8 mouse cellular contexts compared by ENCODE assay signal in genomic region chr2:156142820-156143219, GRCm38 (mm10). TPM values are rescaled to one million over a fixed set of nuclear protein-coding genes. Genes with fewer than 3 reads are reported as not detected.
DNase-seq lines count a peak whose midpoint lies in the region; ATAC-seq and TF ChIP-seq lines count a peak whose summit lies in the region.

No protein-coding gene starts in this region.

- H3K4me3 ChIP-seq in kidney, embryonic 14.5 days (ENCODE audit: low read length), result peak overlapping the region; percentile 87
- no peak overlapping the region for H3K4me3 ChIP-seq in hindbrain, embryonic 16.5 days (ENCODE audit: low read length)
- H3K4me3 ChIP-seq in midbrain, embryonic 16.5 days (ENCODE audit: low read depth, low read length), result peak overlapping the region; percentile 81; the same call in 1 of the 2 replicates

- WGBS in kidney, embryonic 14.5 days, result 76% methylated on average over 2 of the region's 2 CpGs
- WGBS in hindbrain, embryonic 16.5 days, result 90% methylated on average over 2 of the region's 2 CpGs
- WGBS in midbrain, embryonic 16.5 days, result 85% methylated on average over 2 of the region's 2 CpGs

- in situ Hi-C loops in Patski (cut with MboI; ENCODE audit: low pct_unique_long_range_greater_than_20kb), result loop anchor here (5.0 to 25.0 kb wide), 3 partner anchors 136 to 306 kb away; partner anchors contain the start of genes 6430550D23Rik, Cep250, Eif6 and Ergic3

- POLR2A ChIA-PET in Patski (lab: Charles Lee), result no interaction called here

- H3K36me3 ChIP-seq in kidney, embryonic 14.5 days (ENCODE audit: control insufficient read depth, insufficient read depth, low read length), result peaks cover 17% of the 10 kb centered on the region
- H3K36me3 ChIP-seq in hindbrain, embryonic 16.5 days (ENCODE audit: control insufficient read depth, insufficient read depth, low read length), result peaks cover 4% of the 10 kb centered on the region
- H3K36me3 ChIP-seq in midbrain, embryonic 16.5 days (ENCODE audit: control insufficient read depth, insufficient read depth, low read length), result peaks cover 10% of the 10 kb centered on the region; the same call in 1 of the 2 replicates

- TF ChIP-seq CTCF in Patski (IDR thresholded peaks at IDR 0.05), result peak; percentile 61

- H3K4me2 ChIP-seq in kidney, embryonic 14.5 days (replicated peaks; ENCODE audit: low read depth, low read length), result peak overlapping the region; percentile 75
- peak overlapping the region; percentile 60 for H3K4me2 ChIP-seq in hindbrain, embryonic 16.5 days (ENCODE audit: low read length)
- peak overlapping the region; percentile 67 for H3K4me2 ChIP-seq in midbrain, embryonic 16.5 days (ENCODE audit: low read length)

- H3K4me1 ChIP-seq in kidney, embryonic 14.5 days (ENCODE audit: control insufficient read depth, insufficient read depth, low read length), result peaks cover 15% of the 10 kb centered on the region
- peaks cover 12% of the 10 kb centered on the region for H3K4me1 ChIP-seq in hindbrain, embryonic 16.5 days (ENCODE audit: control insufficient read depth, insufficient read depth, low read depth, low read length)
- H3K4me1 ChIP-seq in midbrain, embryonic 16.5 days (ENCODE audit: control insufficient read depth, insufficient read depth, low read length), result peaks cover 13% of the 10 kb centered on the region

- no peak overlapping the region; the same call in 1 of the 2 replicates for H3K27ac ChIP-seq in kidney, embryonic 14.5 days (ENCODE audit: low read depth, low read length)
- H3K27ac ChIP-seq in hindbrain, embryonic 16.5 days (ENCODE audit: low read depth, low read length), result no peak overlapping the region
- H3K27ac ChIP-seq in midbrain, embryonic 16.5 days (ENCODE audit: low read length), result peak overlapping the region; percentile 93

- DNase-seq in kidney, adult 8-10 months, result no peak
- DNase-seq in Patski (ENCODE audit: low read depth, low spot score), result no peak
- no peak for DNase-seq in right cerebral cortex, adult 2 months (ENCODE audit: low spot score in 2 of 2)
- no peak for DNase-seq in kidney, postnatal 10 days
- DNase-seq in adrenal gland, postnatal 25 days, result no peak

- H3K27me3 ChIP-seq in kidney, embryonic 14.5 days (ENCODE audit: control insufficient read depth, insufficient read depth, low read length), result no peaks in the 10 kb centered on the region
- H3K27me3 ChIP-seq in Patski, result no peaks in the 10 kb centered on the region
- H3K27me3 ChIP-seq in hindbrain, embryonic 16.5 days (replicated peaks; ENCODE audit: control insufficient read depth, insufficient read depth, low read length), result no peaks in the 10 kb centered on the region
- no peaks in the 10 kb centered on the region for H3K27me3 ChIP-seq in midbrain, embryonic 16.5 days (ENCODE audit: control insufficient read depth, insufficient read depth, low read depth, low read length)

- CTCF ChIA-PET in Patski (lab: Charles Lee), result interaction anchor here (0.9 kb wide), 1 partner anchor 11 kb away, joined by 3 read pairs; no protein-coding TSS in a partner anchor

- H3K9me3 ChIP-seq in kidney, embryonic 14.5 days (ENCODE audit: control insufficient read depth, low read length), result no peaks in the 10 kb centered on the region
- H3K9me3 ChIP-seq in hindbrain, embryonic 16.5 days (ENCODE audit: control insufficient read depth, low read length), result no peaks in the 10 kb centered on the region
- H3K9me3 ChIP-seq in midbrain, embryonic 16.5 days (replicated peaks; ENCODE audit: control insufficient read depth, low read length, poor library complexity, severe bottlenecking), result no peaks in the 10 kb centered on the region

- ATAC-seq in kidney, embryonic 14.5 days (ENCODE audit: low FRiP score, low TSS enrichment), result no peak
- no peak for ATAC-seq in Patski
- ATAC-seq in hindbrain, embryonic 16.5 days, result no peak
- ATAC-seq in midbrain, embryonic 16.5 days, result no peak

- peak overlapping the region; percentile 92; the same call in 1 of the 2 replicates for H3K9ac ChIP-seq in kidney, embryonic 14.5 days (ENCODE audit: low read depth, low read length)
- H3K9ac ChIP-seq in hindbrain, embryonic 16.5 days (ENCODE audit: low read depth, low read length), result no peak overlapping the region
- H3K9ac ChIP-seq in midbrain, embryonic 16.5 days (ENCODE audit: low read depth, low read length), result peak overlapping the region; percentile 89

RNA-seq across cellular contexts. Expression of gene Romo1, which starts 1.0 kb away (rescaled TPM):
- 417 and 550 TPM in 2 replicates for polyA plus RNA-seq in kidney, embryonic 14.5 days (2014; fragmentation: Nextera tagmentation; extraction: Ambion mirVana)
- 217 TPM for polyA plus RNA-seq in Patski (2021)
- polyA plus RNA-seq in hindbrain, embryonic 16.5 days (2015; fragmentation: Nextera tagmentation; extraction: Ambion mirVana), result 393 and 432 TPM in 2 replicates
- polyA plus RNA-seq in midbrain, embryonic 16.5 days (2015; fragmentation: Nextera tagmentation; extraction: Ambion mirVana), result 381 and 383 TPM in 2 replicates
- 259 and 329 TPM in 2 replicates for total RNA-seq in adrenal gland, postnatal 25 days (2021)

RNA-seq across cellular contexts. Expression of gene Nfs1, which starts 1.2 kb away (rescaled TPM):
- 40.8 and 44.6 TPM in 2 replicates for polyA plus RNA-seq in kidney, embryonic 14.5 days (2014; fragmentation: Nextera tagmentation; extraction: Ambion mirVana)
- polyA plus RNA-seq in Patski (2021), result 55.7 TPM
- 37.7 and 39.9 TPM in 2 replicates for polyA plus RNA-seq in hindbrain, embryonic 16.5 days (2015; fragmentation: Nextera tagmentation; extraction: Ambion mirVana)
- polyA plus RNA-seq in midbrain, embryonic 16.5 days (2015; fragmentation: Nextera tagmentation; extraction: Ambion mirVana), result 35.3 and 37.6 TPM in 2 replicates
- 93.5 and 99.3 TPM in 2 replicates for total RNA-seq in adrenal gland, postnatal 25 days (2021)

RNA-seq across cellular contexts. Expression of gene Gm28036, which starts 15.9 kb away (rescaled TPM):
- polyA plus RNA-seq in kidney, embryonic 14.5 days (2014; fragmentation: Nextera tagmentation; extraction: Ambion mirVana), result 3.4 and 13.2 TPM in 2 replicates
- 17.4 TPM for polyA plus RNA-seq in Patski (2021)
- 15.5 and 19.5 TPM in 2 replicates for polyA plus RNA-seq in hindbrain, embryonic 16.5 days (2015; fragmentation: Nextera tagmentation; extraction: Ambion mirVana)
- 21.8 and 22.3 TPM in 2 replicates for polyA plus RNA-seq in midbrain, embryonic 16.5 days (2015; fragmentation: Nextera tagmentation; extraction: Ambion mirVana)
- 17.5 and 21.0 TPM in 2 replicates for total RNA-seq in adrenal gland, postnatal 25 days (2021)

RNA-seq across cellular contexts. Expression of gene Rbm12, which starts 31.0 kb away (rescaled TPM):
- polyA plus RNA-seq in kidney, embryonic 14.5 days (2014; fragmentation: Nextera tagmentation; extraction: Ambion mirVana), result 15.5 and 37.2 TPM in 2 replicates
- polyA plus RNA-seq in Patski (2021), result 14.1 TPM
- polyA plus RNA-seq in hindbrain, embryonic 16.5 days (2015; fragmentation: Nextera tagmentation; extraction: Ambion mirVana), result 19.3 and 27.6 TPM in 2 replicates
- polyA plus RNA-seq in midbrain, embryonic 16.5 days (2015; fragmentation: Nextera tagmentation; extraction: Ambion mirVana), result 26.2 and 30.1 TPM in 2 replicates
- total RNA-seq in adrenal gland, postnatal 25 days (2021), result 23.0 and 26.1 TPM in 2 replicates

RNA-seq across cellular contexts. Expression of gene Cpne1, which starts 31.1 kb away (rescaled TPM):
- 39.6 and 57.5 TPM in 2 replicates for polyA plus RNA-seq in kidney, embryonic 14.5 days (2014; fragmentation: Nextera tagmentation; extraction: Ambion mirVana)
- polyA plus RNA-seq in Patski (2021), result 66.0 TPM
- polyA plus RNA-seq in hindbrain, embryonic 16.5 days (2015; fragmentation: Nextera tagmentation; extraction: Ambion mirVana), result 27.8 and 28.3 TPM in 2 replicates
- 23.2 and 25.8 TPM in 2 replicates for polyA plus RNA-seq in midbrain, embryonic 16.5 days (2015; fragmentation: Nextera tagmentation; extraction: Ambion mirVana)
- 32.5 and 59.7 TPM in 2 replicates for total RNA-seq in adrenal gland, postnatal 25 days (2021)
